Mouse (Mus musculus) heart, adult 2 months (tissue): ENCODE results near the gene Rnf141.

ENCODE experiments used
- CTCF ChIP-seq: fragments of 200-600 bp; IDR thresholded peaks from 2 replicates; pipeline ENCODE4 v1.8.1; 2022; ENCODE audit warnings: antibody characterized with exemption, mild to moderate bottlenecking, moderate library complexity
- EP300 ChIP-seq: fragments of 200-500 bp; IDR thresholded peaks from 2 replicates; pipeline ENCODE4 v1.6.1; 2011; ENCODE audit warnings: low read depth, low read length, control low read depth; ENCODE audit not compliant: insufficient read depth
- POLR2A ChIP-seq: fragments of 200-500 bp; IDR thresholded peaks from 2 replicates; pipeline ENCODE4 v1.6.1; 2011; ENCODE audit warnings: mild to moderate bottlenecking, low read depth, low read length, control low read depth; ENCODE audit not compliant: insufficient read depth

- TF ChIP-seq CTCF (no peak), POLR2A (no peak), EP300 (no peak)
Observed at GRCm38 (mm10) chr7:110868807-110869206, 24.6 kb upstream of the Rnf141 start.
